Mouse (Mus musculus): ENCODE measurements around the gene Nfyc. TPM values are rescaled to one million over a fixed set of nuclear protein-coding genes. Genes with fewer than 3 reads are reported as not detected.

The Nfyc gene
- polyA plus RNA-seq, 1 experiment from 2014 or later = 101 TPM

- Histone ChIP-seq H3K9ac (ENCODE audit: low read length) (no peak overlapping the region), H3K27me3 (replicated peaks; ENCODE audit: control insufficient read depth, insufficient read depth, low read length) (0 out of 2 replicates have a peak, but pooled peaks cover 5% of the 10 kb centered on the region), H3K4me3 (ENCODE audit: low read depth, low read length) (no peak overlapping the region), H3K4me1 (replicated peaks; ENCODE audit: control insufficient read depth, insufficient read depth, low read length) (peaks cover 18% of the 10 kb centered on the region; the same call in 1 of the 2 replicates), H3K4me2 (ENCODE audit: low read length) (no peak overlapping the region), H3K9me3 (ENCODE audit: control insufficient read depth, low read length) (no peaks in the 10 kb centered on the region), H3K36me3 (ENCODE audit: control insufficient read depth, insufficient read depth, low read length) (no peaks in the 10 kb centered on the region), H3K27ac (ENCODE audit: low read depth) (no peak overlapping the region)
- WGBS = 81% methylated on average over 5 of the region's 5 CpGs
- ATAC-seq (replicated peaks; ENCODE audit: low FRiP score, low TSS enrichment, low read depth) = no peak
- DNase-seq (ENCODE audit: low spot score) = no peak
Measured at GRCm38 (mm10) chr4:120734012-120734622, 97.3 kb downstream of the Nfyc start.

DNA sequence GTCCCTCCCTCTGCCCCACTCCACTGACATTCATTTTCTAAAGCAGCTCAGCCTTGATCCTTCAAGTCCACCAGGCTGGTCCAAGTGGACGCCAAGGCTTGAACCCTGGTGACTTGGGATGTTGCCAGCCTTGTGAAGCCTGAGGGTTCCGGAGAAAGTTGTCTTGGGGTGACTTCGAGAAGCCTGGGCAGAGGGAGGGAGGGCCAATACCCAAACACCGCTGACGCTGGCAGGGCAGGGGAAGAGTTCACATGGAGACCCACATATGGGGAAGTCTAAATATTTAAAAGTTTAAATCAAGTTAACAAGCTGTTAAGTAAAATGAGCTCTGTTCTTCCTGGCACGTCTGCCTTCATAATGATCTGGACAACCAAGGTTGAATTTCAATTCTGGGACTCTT, 98.6 kb downstream of the Nfyc start:
- Histone ChIP-seq H3K9me3 (ENCODE audit: control insufficient read depth, low read length) (no peaks in the 10 kb centered on the region), H3K4me1 (replicated peaks; ENCODE audit: control insufficient read depth, insufficient read depth, low read length) (peaks cover 18% of the 10 kb centered on the region; the same call in 1 of the 2 replicates), H3K36me3 (ENCODE audit: control insufficient read depth, insufficient read depth, low read length) (no peaks in the 10 kb centered on the region), H3K4me2 (ENCODE audit: low read length) (no peak overlapping the region), H3K4me3 (ENCODE audit: low read depth, low read length) (no peak overlapping the region), H3K27ac (ENCODE audit: low read depth) (no peak overlapping the region), H3K27me3 (replicated peaks; ENCODE audit: control insufficient read depth, insufficient read depth, low read length) (0 out of 2 replicates have a peak, but pooled peaks cover 5% of the 10 kb centered on the region), H3K9ac (ENCODE audit: low read length) (no peak overlapping the region)
- WGBS = 57% methylated on average over 6 of the region's 6 CpGs
- DNase-seq (ENCODE audit: low spot score) (no peak), ATAC-seq (replicated peaks; ENCODE audit: low FRiP score, low TSS enrichment, low read depth) (no peak)

- ATAC-seq (replicated peaks; ENCODE audit: low FRiP score, low TSS enrichment, low read depth) (peak; percentile 85), DNase-seq (ENCODE audit: low spot score) (peak; percentile 88)
- H3K4me2 ChIP-seq (ENCODE audit: low read length) = peak overlapping the region; percentile 88
- peak overlapping the region; percentile 46 for H3K4me3 ChIP-seq (ENCODE audit: low read depth, low read length)
- H3K9ac ChIP-seq (ENCODE audit: low read length) = peak overlapping the region; percentile 37; the same call in 1 of the 2 replicates
- no peaks in the 10 kb centered on the region for H3K36me3 ChIP-seq (ENCODE audit: control insufficient read depth, insufficient read depth, low read length)
- 0 out of 2 replicates have a peak, but pooled peaks cover 5% of the 10 kb centered on the region for H3K27me3 ChIP-seq (replicated peaks; ENCODE audit: control insufficient read depth, insufficient read depth, low read length)
- peaks cover 21% of the 10 kb centered on the region; the same call in 1 of the 2 replicates for H3K4me1 ChIP-seq (replicated peaks; ENCODE audit: control insufficient read depth, insufficient read depth, low read length)
- H3K9me3 ChIP-seq (ENCODE audit: control insufficient read depth, low read length) = no peaks in the 10 kb centered on the region
- no peak overlapping the region for H3K27ac ChIP-seq (ENCODE audit: low read depth)
- WGBS = 2% methylated on average over 39 of the region's 40 CpGs
Measured at GRCm38 (mm10) chr4:120731030-120731644, 100.2 kb downstream of the Nfyc start.

GRCm38 (mm10) chr4:120730574-120730973, 100.8 kb downstream of the Nfyc start:
- no peak overlapping the region for H3K9ac ChIP-seq (ENCODE audit: low read length)
- H3K36me3 ChIP-seq (ENCODE audit: control insufficient read depth, insufficient read depth, low read length) = no peaks in the 10 kb centered on the region
- no peak for DNase-seq (ENCODE audit: low spot score)
- no peaks in the 10 kb centered on the region for H3K9me3 ChIP-seq (ENCODE audit: control insufficient read depth, low read length)
- 0 out of 2 replicates have a peak, but pooled peaks cover 5% of the 10 kb centered on the region for H3K27me3 ChIP-seq (replicated peaks; ENCODE audit: control insufficient read depth, insufficient read depth, low read length)
- peak overlapping the region; percentile 46 for H3K4me3 ChIP-seq (ENCODE audit: low read depth, low read length)
- H3K4me1 ChIP-seq (replicated peaks; ENCODE audit: control insufficient read depth, insufficient read depth, low read length) = peaks cover 26% of the 10 kb centered on the region
- H3K4me2 ChIP-seq (ENCODE audit: low read length) = peak overlapping the region; percentile 88
- H3K27ac ChIP-seq (ENCODE audit: low read depth) = no peak overlapping the region
- WGBS = 31% methylated on average over 6 of the region's 6 CpGs
- ATAC-seq (replicated peaks; ENCODE audit: low FRiP score, low TSS enrichment, low read depth) = peak; percentile 17; the same call in 1 of the 2 replicates

DNA sequence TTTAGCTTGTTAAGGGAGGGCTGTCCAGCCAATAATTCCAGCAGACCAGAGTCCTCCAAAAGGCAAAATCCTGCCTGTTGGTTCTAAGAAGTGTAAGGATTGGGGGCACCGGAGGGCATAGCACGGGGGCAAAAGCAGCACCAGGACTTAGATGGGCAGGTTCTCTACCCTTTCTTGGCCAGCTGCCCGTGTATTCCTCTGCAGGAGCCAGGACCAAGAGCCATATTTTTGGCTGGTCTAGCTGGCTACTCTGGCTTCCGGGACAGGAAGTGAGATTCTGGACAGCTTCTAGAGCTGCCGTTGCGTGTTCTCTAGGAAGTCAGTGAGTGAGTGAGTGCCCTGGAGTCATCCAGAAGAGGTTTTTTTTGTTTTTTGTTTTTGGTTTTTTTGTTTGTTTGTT, 101.2 kb downstream of the Nfyc start:
- ATAC-seq (replicated peaks; ENCODE audit: low FRiP score, low TSS enrichment, low read depth) (no peak), DNase-seq (ENCODE audit: low spot score) (no peak)
- Histone ChIP-seq H3K4me2 (ENCODE audit: low read length) (no peak overlapping the region), H3K27me3 (replicated peaks; ENCODE audit: control insufficient read depth, insufficient read depth, low read length) (0 out of 2 replicates have a peak, but pooled peaks cover 5% of the 10 kb centered on the region), H3K27ac (ENCODE audit: low read depth) (no peak overlapping the region), H3K4me3 (ENCODE audit: low read depth, low read length) (no peak overlapping the region), H3K9ac (ENCODE audit: low read length) (no peak overlapping the region), H3K9me3 (ENCODE audit: control insufficient read depth, low read length) (no peaks in the 10 kb centered on the region), H3K36me3 (ENCODE audit: control insufficient read depth, insufficient read depth, low read length) (no peaks in the 10 kb centered on the region), H3K4me1 (replicated peaks; ENCODE audit: control insufficient read depth, insufficient read depth, low read length) (peaks cover 26% of the 10 kb centered on the region)
- 41% methylated on average over 6 of the region's 6 CpGs for WGBS

- no peak overlapping the region for H3K4me3 ChIP-seq (ENCODE audit: low read depth, low read length)
- DNase-seq (ENCODE audit: low spot score) = no peak
- H3K4me1 ChIP-seq (replicated peaks; ENCODE audit: control insufficient read depth, insufficient read depth, low read length) = peaks cover 26% of the 10 kb centered on the region
- H3K9ac ChIP-seq (ENCODE audit: low read length) = no peak overlapping the region
- no peak overlapping the region for H3K27ac ChIP-seq (ENCODE audit: low read depth)
- ATAC-seq (replicated peaks; ENCODE audit: low FRiP score, low TSS enrichment, low read depth) = no peak
- 40% methylated on average over 6 of the region's 6 CpGs for WGBS
- H3K4me2 ChIP-seq (ENCODE audit: low read length) = no peak overlapping the region
- H3K27me3 ChIP-seq (replicated peaks; ENCODE audit: control insufficient read depth, insufficient read depth, low read length) = 0 out of 2 replicates have a peak, but pooled peaks cover 5% of the 10 kb centered on the region
- H3K9me3 ChIP-seq (ENCODE audit: control insufficient read depth, low read length) = no peaks in the 10 kb centered on the region
- H3K36me3 ChIP-seq (ENCODE audit: control insufficient read depth, insufficient read depth, low read length) = no peaks in the 10 kb centered on the region
Measured at GRCm38 (mm10) chr4:120729441-120729840, 101.9 kb downstream of the Nfyc start.

GRCm38 (mm10) chr4:120727842-120728241, 103.5 kb downstream of the Nfyc start:
- peaks cover 19% of the 10 kb centered on the region for H3K4me1 ChIP-seq (replicated peaks; ENCODE audit: control insufficient read depth, insufficient read depth, low read length)
- H3K9ac ChIP-seq (ENCODE audit: low read length) = no peak overlapping the region
- no peak overlapping the region for H3K27ac ChIP-seq (ENCODE audit: low read depth)
- H3K27me3 ChIP-seq (replicated peaks; ENCODE audit: control insufficient read depth, insufficient read depth, low read length) = 0 out of 2 replicates have a peak, but pooled peaks cover 5% of the 10 kb centered on the region
- DNase-seq (ENCODE audit: low spot score) (no peak), ATAC-seq (replicated peaks; ENCODE audit: low FRiP score, low TSS enrichment, low read depth) (no peak)
- WGBS = 74% methylated on average over 11 of the region's 11 CpGs
- no peak overlapping the region for H3K4me2 ChIP-seq (ENCODE audit: low read length)
- no peaks in the 10 kb centered on the region for H3K9me3 ChIP-seq (ENCODE audit: control insufficient read depth, low read length)
- H3K36me3 ChIP-seq (ENCODE audit: control insufficient read depth, insufficient read depth, low read length) = no peaks in the 10 kb centered on the region
- no peak overlapping the region for H3K4me3 ChIP-seq (ENCODE audit: low read depth, low read length)

DNA sequence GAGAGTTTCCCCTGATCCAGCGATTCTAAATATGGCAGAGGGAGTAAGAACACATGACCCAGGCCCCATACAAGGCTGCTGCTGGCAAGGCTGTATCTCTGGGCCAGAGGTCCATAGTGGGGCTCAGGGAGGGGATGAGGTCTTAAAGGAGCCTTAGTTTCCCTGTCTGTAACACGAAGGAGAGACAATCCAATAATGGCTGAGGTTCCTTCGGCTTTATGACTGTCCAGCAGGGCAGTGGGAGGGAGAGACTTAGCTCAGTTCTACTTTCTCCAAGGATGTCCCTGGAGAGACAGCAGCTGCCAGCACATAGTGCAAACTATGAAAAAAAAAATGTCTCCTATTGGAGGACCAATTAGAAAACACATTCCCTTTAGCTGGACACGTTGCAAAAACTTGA, 105.2 kb downstream of the Nfyc start:
- 55% methylated on average over 4 of the region's 4 CpGs for WGBS
- DNase-seq (ENCODE audit: low spot score) (no peak), ATAC-seq (replicated peaks; ENCODE audit: low FRiP score, low TSS enrichment, low read depth) (no peak)
- Histone ChIP-seq H3K4me1 (replicated peaks; ENCODE audit: control insufficient read depth, insufficient read depth, low read length) (peaks cover 13% of the 10 kb centered on the region), H3K36me3 (ENCODE audit: control insufficient read depth, insufficient read depth, low read length) (no peaks in the 10 kb centered on the region), H3K4me3 (ENCODE audit: low read depth, low read length) (no peak overlapping the region), H3K27ac (ENCODE audit: low read depth) (no peak overlapping the region), H3K27me3 (replicated peaks; ENCODE audit: control insufficient read depth, insufficient read depth, low read length) (no peaks in the 10 kb centered on the region), H3K4me2 (ENCODE audit: low read length) (no peak overlapping the region), H3K9me3 (ENCODE audit: control insufficient read depth, low read length) (no peaks in the 10 kb centered on the region), H3K9ac (ENCODE audit: low read length) (no peak overlapping the region)

All from intestine, embryonic 14.5 days (tissue).